Mouse (Mus musculus) lung, embryonic 14.5 days (tissue): Measurements from ENCODE around the gene Kif3a. TPM values are rescaled to one million over a fixed set of nuclear protein-coding genes. Genes with fewer than 3 reads are reported as not detected.
A peak's percentile ranks its signal among the peaks of the same experiment; 100 is the strongest.

Experiments used
- ATAC-seq: fragments of 200-750 bp; cut with Nextera tagmentation; 2 replicates; pipeline ENCODE4 v1.8.0; 2017; ENCODE audit warnings: mild to moderate bottlenecking, moderate TSS enrichment, moderate library complexity; ENCODE audit not compliant: insufficient read depth
- DNase-seq: peaks from one replicate; pipeline ENCODE4 v3.0.0-alpha.2; 2015
- H3K27ac ChIP-seq: fragments of 300-500 bp; sonication (generic); 2 replicates; pipeline ENCODE4 v1.5.1; 2014; ENCODE audit warnings: low read depth, mild to moderate bottlenecking, moderate library complexity
- H3K27me3 ChIP-seq: fragments of 300-500 bp; sonication (generic); 2 replicates; pipeline ENCODE4 v1.6.1; 2014; ENCODE audit warnings: low read length, control low read depth; ENCODE audit not compliant: insufficient read depth
- H3K36me3 ChIP-seq: fragments of 300-500 bp; sonication (generic); 2 replicates; pipeline ENCODE4 v1.6.1; 2014; ENCODE audit warnings: control low read depth; ENCODE audit not compliant: insufficient read depth
- H3K4me1 ChIP-seq: fragments of 300-500 bp; sonication (generic); 2 replicates; pipeline ENCODE4 v1.6.1; 2014; ENCODE audit warnings: antibody characterized with exemption, control low read depth; ENCODE audit not compliant: insufficient read depth
- H3K4me2 ChIP-seq: fragments of 300-500 bp; sonication (generic); 2 replicates; pipeline ENCODE4 v1.6.1; 2014; ENCODE audit warnings: mild to moderate bottlenecking
- H3K4me3 ChIP-seq: fragments of 300-500 bp; sonication (generic); 2 replicates; pipeline ENCODE4 v1.5.1; 2014; ENCODE audit warnings: low read depth, low read length
- H3K9ac ChIP-seq: fragments of 300-500 bp; sonication (generic); 2 replicates; pipeline ENCODE4 v1.6.1; 2014
- H3K9me3 ChIP-seq: fragments of 300-500 bp; sonication (generic); 2 replicates; pipeline ENCODE4 v1.6.1; 2016; ENCODE audit warnings: low read depth, low read length, control low read depth
- CTCF ChIP-seq: IDR thresholded peaks from 2 replicates; pipeline ENCODE4 v1.5.1; 2016; ENCODE audit warnings: antibody characterized with exemption, low read depth
- WGBS: fragments of 180-500 bp; shearing (Covaris S2); extraction: QIAGEN DNeasy Blood & Tissue Kit; methylation state at CpG from one replicate; pipeline ENCODE4 v1.1.7; 2014; 5-methylcytosine and 5-hydroxymethylcytosine counted together
- polyA plus RNA-seq: library from polyadenylated mRNA; unstranded; fragments of >200 nt; fragmentation: Nextera tagmentation; extraction: Ambion mirVana; gene quantifications from 2 replicates; pipeline ENCODE4 v1.2.1, GENCODE M21; 2014

Kif3a gene
- polyA plus RNA-seq, 1 experiment from 2014 or later: 67.9 TPM

DNA sequence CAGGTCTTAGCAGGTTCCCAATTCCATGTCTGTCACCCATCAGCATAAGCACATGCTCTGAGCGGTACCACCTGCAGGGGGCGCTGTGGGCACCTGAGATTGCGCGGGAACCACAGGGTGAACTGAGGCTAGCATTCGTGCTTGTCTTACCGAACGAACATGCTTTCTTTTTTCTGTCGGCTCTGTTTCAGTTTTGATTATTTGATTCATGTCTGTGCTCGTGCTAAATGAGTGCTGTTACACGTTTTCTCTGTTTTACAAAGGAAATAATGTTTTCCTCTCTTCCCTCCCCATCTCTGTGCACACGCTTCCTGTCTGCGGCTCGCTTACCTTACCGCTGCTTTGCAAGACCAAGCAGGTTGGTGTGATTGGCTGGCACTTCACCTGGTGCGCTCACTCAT, 23.2 kb downstream of the Kif3a start:
- DNase-seq: peak; percentile 69
- peak; percentile 73 for TF ChIP-seq CTCF

GRCm38 (mm10) chr11:53591116-53591515, 23.9 kb downstream of the Kif3a start:
- Histone ChIP-seq H3K36me3 (peaks cover 54% of the 10 kb centered on the region), H3K4me3 (no peak overlapping the region), H3K27me3 (no peaks in the 10 kb centered on the region), H3K9ac (no peak overlapping the region), H3K9me3 (no peaks in the 10 kb centered on the region), H3K27ac (no peak overlapping the region), H3K4me2 (no peak overlapping the region), H3K4me1 (no peaks in the 10 kb centered on the region)
- WGBS: 90% methylated on average over 5 of the region's 5 CpGs
- TF ChIP-seq CTCF: no peak
- no peak for DNase-seq
- ATAC-seq: no peak

More for the DNA sequence above, 23.2 kb downstream of the Kif3a start:
- no peaks in the 10 kb centered on the region for H3K27me3 ChIP-seq
- H3K4me2 ChIP-seq: no peak overlapping the region
- H3K36me3 ChIP-seq: peaks cover 51% of the 10 kb centered on the region
- H3K9ac ChIP-seq: no peak overlapping the region
- H3K9me3 ChIP-seq: no peaks in the 10 kb centered on the region
- H3K4me3 ChIP-seq: no peak overlapping the region
- 41% methylated on average over 15 of the region's 15 CpGs for WGBS
- H3K27ac ChIP-seq: no peak overlapping the region
- H3K4me1 ChIP-seq: no peaks in the 10 kb centered on the region
- ATAC-seq: no peak

GRCm38 (mm10) chr11:53604983-53605382, 37.8 kb downstream of the Kif3a start:
- ATAC-seq (no peak), DNase-seq (no peak)
- 91% methylated on average over 3 of the region's 3 CpGs for WGBS
- Histone ChIP-seq H3K9ac (no peak overlapping the region), H3K36me3 (peaks cover 17% of the 10 kb centered on the region), H3K4me1 (no peaks in the 10 kb centered on the region), H3K27me3 (no peaks in the 10 kb centered on the region), H3K27ac (no peak overlapping the region), H3K4me2 (no peak overlapping the region), H3K4me3 (no peak overlapping the region), H3K9me3 (no peaks in the 10 kb centered on the region)
- peak; percentile 23; the same call in 1 of the 2 replicates for TF ChIP-seq CTCF

DNA sequence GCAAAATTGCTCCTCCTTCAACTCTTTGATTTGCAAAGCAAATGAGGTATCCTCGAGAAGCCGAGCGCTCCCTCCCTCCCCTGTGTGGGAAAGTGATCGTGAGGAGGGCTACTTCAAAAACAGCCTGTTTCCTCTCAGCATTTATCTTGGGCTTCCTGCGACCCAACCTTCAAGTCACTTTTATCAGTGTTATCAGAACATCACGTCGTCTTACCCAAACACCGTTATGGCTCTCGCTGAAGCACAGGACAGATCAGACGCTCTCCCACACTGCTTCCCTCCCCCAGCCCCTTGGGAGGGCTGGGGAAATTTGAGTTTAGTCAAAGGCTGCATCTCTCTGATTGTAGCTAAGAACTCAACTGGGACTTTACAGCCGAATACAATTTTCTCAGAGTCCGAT, 38.4 kb downstream of the Kif3a start:
- H3K27ac ChIP-seq: no peak overlapping the region
- no peak for ATAC-seq
- H3K27me3 ChIP-seq: no peaks in the 10 kb centered on the region
- peak; percentile 23 for DNase-seq
- H3K36me3 ChIP-seq: peaks cover 11% of the 10 kb centered on the region
- no peaks in the 10 kb centered on the region for H3K4me1 ChIP-seq
- no peak for TF ChIP-seq CTCF
- H3K4me3 ChIP-seq: no peak overlapping the region
- no peaks in the 10 kb centered on the region for H3K9me3 ChIP-seq
- peak overlapping the region; percentile 1; the same call in 1 of the 2 replicates for H3K4me2 ChIP-seq
- no peak overlapping the region for H3K9ac ChIP-seq
- WGBS: 4% methylated on average over 12 of the region's 12 CpGs

GRCm38 (mm10) chr11:53609231-53609630, 42.1 kb downstream of the Kif3a start:
- TF ChIP-seq CTCF: no peak
- no peak for ATAC-seq
- Histone ChIP-seq H3K4me2 (no peak overlapping the region), H3K27ac (no peak overlapping the region), H3K9me3 (no peaks in the 10 kb centered on the region), H3K27me3 (no peaks in the 10 kb centered on the region), H3K4me1 (no peaks in the 10 kb centered on the region), H3K4me3 (no peak overlapping the region), H3K9ac (no peak overlapping the region), H3K36me3 (no peaks in the 10 kb centered on the region)
- WGBS: 74% methylated on average over 6 of the region's 6 CpGs
- DNase-seq: no peak

GRCm38 (mm10) chr11:53609672-53610071, 42.5 kb downstream of the Kif3a start:
- H3K9me3 ChIP-seq: no peaks in the 10 kb centered on the region
- no peak overlapping the region for H3K27ac ChIP-seq
- H3K4me1 ChIP-seq: no peaks in the 10 kb centered on the region
- TF ChIP-seq CTCF: no peak
- no peak overlapping the region for H3K9ac ChIP-seq
- H3K4me2 ChIP-seq: no peak overlapping the region
- H3K36me3 ChIP-seq: no peaks in the 10 kb centered on the region
- DNase-seq (no peak), ATAC-seq (no peak)
- no peaks in the 10 kb centered on the region for H3K27me3 ChIP-seq
- WGBS: 73% methylated on average over 3 of the region's 3 CpGs
- H3K4me3 ChIP-seq: no peak overlapping the region

GRCm38 (mm10) chr11:53615172-53615571, 48.0 kb downstream of the Kif3a start:
- DNase-seq: no peak
- Histone ChIP-seq H3K27ac (no peak overlapping the region), H3K27me3 (no peaks in the 10 kb centered on the region), H3K9ac (no peak overlapping the region), H3K4me3 (no peak overlapping the region), H3K4me1 (no peaks in the 10 kb centered on the region), H3K36me3 (no peaks in the 10 kb centered on the region), H3K4me2 (no peak overlapping the region), H3K9me3 (no peaks in the 10 kb centered on the region)
- 57% methylated on average over 6 of the region's 6 CpGs for WGBS
- TF ChIP-seq CTCF: no peak
- no peak for ATAC-seq

DNA sequence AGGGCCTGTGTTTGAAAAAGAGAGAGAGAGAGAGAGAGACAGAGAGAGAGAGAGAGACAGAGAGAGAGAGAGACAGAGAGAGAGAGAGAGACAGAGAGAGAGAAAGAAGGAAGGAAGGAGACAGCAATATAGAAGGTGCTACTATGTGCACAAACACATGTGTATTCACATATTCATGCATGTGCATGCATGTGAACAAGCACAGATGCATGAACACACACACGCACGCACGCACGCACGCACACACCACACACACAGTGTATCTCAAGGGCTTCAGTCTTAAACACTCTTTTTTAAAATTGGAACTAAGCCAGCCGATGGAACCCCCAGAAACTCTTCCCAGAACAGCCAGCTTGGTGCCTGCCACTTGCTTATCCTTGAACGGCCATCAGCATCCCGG, 48.4 kb downstream of the Kif3a start:
- no peaks in the 10 kb centered on the region for H3K36me3 ChIP-seq
- ATAC-seq (no peak), DNase-seq (no peak)
- no peak overlapping the region for H3K9ac ChIP-seq
- no peaks in the 10 kb centered on the region for H3K27me3 ChIP-seq
- H3K4me3 ChIP-seq: no peak overlapping the region
- no peak overlapping the region for H3K27ac ChIP-seq
- H3K4me1 ChIP-seq: no peaks in the 10 kb centered on the region
- no peaks in the 10 kb centered on the region for H3K9me3 ChIP-seq
- H3K4me2 ChIP-seq: no peak overlapping the region
- no peak for TF ChIP-seq CTCF
- 90% methylated on average over 8 of the region's 8 CpGs for WGBS
